Mouse (Mus musculus): Measurements from ENCODE around the gene Gm21969. TPM values are rescaled to one million over a fixed set of nuclear protein-coding genes. Genes with fewer than 3 reads are reported as not detected.

Gene Gm21969
- total RNA-seq, 2 experiments from 2014 or later, result not detected

DNA sequence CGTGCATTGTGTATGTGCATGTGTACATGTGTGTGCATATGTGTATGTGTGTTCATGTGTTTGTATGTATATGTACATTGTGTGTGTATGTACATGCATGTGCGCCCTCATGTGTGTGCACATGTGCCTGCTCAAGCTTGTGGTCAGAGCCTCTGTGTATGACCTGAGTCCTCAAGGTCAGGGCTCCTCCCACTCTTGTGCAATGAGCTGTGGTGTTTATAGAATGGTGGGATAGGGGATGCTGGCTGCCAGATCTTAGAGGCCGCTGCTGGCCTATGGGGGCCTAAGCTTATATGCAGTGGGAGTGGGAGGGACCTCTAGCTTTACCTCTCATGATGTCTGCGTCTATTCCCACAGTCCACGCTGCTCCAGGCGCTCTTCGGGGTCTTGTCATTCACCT is 17.3 kb upstream of the Gm21969 start:
- DNase-seq, result no peak

DNA sequence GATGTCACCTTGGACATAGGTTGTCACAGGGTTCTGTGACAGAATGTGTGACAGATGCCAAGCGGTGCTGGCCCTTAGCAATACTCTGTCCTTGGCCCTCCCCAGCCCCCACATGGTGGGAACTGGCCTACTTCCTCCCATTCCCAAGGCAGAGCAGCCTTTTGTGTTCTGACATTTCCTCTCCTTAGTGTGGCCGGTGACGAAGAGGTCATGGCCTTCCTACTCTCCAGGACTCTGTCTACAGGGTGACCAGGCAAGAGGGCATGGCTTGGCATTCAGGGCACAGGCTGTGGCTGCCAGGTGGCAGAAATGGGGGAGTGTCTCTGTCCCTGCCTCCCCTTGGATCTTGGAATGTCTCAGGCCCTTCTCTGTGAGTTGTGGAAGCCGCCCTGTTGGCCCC is 15.6 kb upstream of the Gm21969 start:
- DNase-seq, result no peak

DNA sequence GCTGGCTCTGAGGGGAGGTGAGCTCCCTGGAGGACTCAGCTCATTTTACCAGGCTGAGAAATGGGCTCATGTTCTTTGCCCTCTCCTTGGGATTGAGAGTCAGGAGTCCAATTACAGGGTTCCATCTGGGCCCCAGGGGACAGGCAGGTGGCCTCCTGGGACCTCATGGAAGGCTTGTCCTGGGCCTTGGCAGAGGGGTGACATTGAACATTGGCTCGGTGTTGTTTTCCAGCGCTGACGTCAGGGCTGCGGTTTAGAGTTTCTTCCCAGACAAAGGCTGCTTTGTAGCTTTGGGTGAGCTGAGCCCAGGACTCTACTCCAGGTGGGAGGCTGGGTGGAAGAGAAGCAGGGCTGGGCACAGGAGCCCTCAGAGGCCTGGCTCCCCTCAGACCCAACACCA is 15.2 kb upstream of the Gm21969 start:
- no peak for DNase-seq

DNA sequence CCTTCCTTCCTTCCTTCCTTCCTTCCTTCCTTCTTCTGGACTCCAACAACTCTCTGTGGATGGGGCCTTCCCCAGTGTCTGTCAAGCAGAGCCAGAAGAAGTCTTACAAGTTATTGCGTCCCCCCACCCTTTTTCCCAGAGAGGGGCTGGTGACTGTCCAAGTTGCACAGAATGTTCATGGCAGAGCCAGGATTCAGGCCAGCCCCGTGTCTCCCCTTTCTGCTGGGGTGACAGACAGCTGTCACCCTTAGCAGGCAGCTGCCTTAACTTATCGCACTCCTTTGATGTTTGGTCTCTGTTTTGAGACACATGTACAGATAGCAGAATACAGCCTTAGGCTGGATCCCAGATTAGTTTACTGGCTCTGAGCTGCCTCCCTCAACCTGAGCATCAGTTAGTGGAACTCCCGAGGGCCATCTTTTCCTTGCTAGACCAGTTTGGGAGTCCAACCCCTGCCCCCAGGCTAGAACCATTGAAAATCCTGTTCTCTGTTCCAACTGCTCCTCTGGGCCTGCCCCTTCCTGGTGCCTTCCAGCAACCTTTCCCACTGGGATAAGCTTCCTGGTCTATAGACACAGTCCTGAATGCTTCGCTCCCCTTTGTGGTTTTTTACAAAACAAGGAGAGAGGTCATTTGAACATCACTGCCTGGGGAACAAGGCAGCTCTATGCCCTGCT is 13.5 kb upstream of the Gm21969 start:
- DNase-seq, result no peak

DNA sequence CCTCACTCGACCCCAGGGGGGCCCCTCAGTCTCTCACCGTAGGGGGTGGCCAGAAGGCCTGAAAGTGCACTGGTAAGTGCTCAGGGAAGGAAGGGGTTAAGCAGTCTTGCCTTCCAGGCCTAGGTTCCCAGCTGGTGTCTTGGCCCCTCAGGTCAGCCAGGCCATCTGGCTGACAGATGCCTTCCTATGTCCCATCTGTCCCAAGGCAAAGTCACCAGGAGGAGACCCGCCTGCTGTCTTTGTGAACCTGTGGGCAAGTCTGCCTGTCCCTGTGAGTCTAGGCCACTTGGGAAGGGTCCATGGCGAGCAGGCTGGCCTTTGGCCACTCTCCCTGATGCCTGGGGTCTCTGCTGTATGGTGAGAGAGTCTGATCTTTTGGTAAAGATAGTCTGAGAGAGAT is 12.5 kb upstream of the Gm21969 start:
- no peak for DNase-seq

DNA sequence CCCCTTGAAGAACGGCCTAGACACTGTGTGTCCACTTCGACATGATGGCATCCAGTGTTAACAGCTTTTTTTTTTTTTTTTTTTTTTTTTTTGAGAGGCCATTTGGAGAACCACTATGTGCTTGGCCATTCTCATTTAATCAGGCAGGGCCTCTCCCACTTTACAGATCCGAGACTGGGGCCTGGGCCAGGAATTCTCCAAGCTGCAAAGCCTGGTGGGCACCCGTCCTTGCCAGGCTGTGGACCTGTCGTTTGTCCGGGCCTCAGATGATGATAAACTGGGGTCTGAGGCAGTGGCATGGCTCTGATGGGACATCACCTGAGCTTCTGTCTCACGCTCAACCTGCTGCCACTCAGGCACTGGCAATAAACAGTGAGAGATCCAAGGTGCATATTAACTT is 10.1 kb upstream of the Gm21969 start:
- DNase-seq, result no peak

DNA sequence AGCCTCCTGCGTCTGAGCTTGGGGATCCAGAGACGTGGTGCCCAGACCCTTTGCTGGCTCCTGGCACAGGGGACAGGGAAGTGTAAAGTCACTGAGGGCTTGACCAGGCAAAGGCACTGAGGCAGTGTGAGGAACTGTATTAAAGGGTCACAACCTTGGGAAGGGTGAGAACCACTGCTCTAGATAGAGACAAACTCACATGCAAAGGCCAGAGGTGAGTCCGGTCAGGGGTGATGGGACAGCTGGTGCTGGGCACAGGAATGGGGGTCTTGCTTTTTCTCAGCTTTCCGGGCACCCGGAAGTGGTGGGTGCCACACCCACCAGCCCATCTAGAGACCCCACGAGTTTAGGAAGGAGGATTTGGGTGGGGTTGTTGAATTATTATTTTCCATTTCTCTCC is 9.6 kb upstream of the Gm21969 start:
- DNase-seq, result no peak

DNA sequence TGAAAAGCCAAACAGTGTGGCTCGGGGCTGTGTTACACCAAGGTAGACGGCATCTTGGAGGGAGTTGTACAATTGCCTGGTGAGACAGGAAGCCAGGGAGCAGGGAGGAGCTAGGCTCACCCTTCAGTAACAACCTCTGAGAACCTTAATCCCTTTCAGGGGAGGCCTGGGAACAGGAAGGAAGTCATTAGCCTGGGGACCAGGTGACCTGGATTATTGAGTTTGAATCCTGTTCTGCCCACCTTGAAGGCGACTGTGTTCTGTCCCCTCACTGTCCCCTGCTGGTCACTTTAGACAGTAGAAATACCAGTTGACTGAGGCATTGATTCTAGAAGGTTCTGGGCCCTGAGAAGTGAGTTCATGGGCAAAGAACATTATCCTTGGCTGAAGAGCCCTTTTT is 8.9 kb upstream of the Gm21969 start:
- no peak for DNase-seq

DNA sequence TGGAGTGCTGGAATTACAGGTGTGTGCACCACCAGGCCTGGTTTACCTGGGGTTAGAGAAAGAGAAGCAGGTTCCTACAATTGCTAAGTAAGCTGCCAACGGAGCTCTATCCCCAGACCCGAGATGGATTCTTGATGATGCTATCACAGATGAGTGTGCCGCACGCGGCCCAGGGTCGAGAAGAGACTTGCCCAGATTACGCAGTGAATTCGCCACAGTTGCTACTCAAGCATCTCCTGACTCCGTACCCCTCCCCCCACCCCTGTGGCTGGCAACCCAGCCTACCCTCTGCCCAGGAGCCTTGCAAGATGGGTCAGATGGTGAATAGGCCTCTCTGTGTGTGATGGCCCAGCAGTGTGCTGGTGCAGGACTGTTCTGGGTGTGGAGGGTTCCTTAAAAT is 6.3 kb upstream of the Gm21969 start:
- no peak for DNase-seq

DNA sequence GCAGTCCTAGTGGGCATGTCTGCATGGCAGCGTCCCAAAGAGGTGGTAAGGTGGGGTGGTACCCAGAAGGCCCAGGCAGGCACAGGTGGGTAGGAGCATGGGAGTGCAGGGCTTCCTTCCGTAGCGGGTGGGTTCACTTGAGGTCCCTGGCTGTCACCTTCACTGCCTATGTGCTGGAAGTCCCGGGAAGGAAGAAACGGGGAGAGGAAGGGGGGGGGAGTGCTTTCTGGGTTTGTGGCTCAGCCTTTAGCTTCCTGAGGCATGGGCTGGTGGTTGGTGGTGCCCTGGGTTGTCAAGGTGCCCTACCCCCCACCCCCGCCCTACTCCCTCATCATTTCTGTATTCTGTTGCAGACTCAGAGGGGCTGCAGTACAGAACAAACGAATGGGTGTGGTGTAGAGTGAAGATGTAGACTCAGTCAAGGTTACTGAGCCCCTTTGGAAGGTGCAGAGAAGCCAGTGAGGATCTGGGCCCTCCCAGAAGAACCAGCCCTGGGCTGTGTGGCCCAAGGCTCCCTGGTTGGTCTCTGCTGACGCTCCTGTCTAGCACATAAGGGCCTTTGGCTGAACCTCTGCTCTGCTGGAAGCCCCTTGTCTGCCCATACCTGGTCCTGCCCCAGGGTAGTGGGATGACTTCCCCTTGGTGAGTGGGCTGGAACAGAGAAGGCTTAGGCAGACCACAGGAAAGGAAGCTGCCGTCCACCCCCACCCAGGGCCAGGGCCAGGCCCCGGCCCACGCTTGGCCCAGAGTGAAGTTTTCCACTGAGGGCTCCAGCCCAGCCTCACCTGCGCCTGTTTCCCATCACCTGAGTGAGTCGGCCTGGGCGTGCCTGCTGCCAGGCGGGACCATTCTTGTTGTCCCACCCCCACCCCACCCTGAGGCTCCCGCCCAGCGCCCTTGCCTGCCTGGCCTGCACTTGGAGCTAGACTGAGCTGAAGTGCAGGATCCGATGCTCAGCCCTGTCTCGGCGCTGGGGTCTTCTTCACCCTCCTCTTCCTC is 5.4 kb upstream of the Gm21969 start:
- no peak for DNase-seq

DNA sequence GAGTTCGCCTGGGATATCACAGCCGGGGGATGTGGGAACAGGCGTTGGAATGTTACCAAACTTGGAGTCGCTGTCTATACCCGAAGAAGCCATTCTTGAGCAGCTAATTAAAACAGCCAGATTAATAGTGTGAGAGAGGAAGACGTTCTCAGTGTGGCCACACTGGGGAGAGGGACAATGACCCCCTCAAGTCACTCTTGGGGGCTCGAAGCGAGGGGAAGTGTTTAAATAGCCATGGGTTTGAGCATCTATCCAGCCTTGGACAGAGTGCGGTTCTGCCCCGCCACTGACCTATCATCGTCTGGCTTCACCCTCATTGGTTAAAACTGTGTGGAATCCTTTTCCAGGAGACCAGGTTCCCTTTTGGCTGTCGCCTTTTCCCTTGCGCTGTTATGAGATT is 4.6 kb upstream of the Gm21969 start:
- no peak for DNase-seq

DNA sequence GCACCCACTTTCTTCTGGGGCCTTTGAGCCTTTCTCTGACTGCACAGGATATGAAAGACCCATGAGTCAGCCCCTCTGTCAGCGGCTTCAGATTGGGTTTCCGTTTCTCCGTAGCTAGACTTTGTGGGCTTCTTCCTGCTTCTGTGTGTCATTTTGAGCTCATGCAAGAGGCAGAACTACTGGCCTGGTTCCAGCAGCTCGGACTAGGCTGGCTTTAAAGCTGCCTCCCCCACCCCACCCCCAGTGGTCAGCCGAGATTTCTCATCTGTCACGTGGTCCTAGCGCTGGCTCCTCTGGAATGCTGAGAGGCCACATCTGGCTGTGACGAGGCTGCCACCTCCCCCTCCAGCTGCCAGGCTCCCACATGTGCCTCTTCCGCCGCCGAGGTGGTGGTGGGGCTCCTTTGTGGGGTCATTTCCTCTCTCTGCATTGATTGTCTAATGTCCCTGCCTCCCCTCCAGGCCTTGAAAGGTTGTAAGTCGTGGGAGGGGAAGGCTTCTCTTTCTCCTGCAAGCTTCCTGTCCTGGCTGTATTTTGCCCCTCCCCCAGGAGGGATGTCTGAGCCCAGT is 4.0 kb upstream of the Gm21969 start:
- DNase-seq, result peak in 1 of 2 experiments; percentile 43

DNA sequence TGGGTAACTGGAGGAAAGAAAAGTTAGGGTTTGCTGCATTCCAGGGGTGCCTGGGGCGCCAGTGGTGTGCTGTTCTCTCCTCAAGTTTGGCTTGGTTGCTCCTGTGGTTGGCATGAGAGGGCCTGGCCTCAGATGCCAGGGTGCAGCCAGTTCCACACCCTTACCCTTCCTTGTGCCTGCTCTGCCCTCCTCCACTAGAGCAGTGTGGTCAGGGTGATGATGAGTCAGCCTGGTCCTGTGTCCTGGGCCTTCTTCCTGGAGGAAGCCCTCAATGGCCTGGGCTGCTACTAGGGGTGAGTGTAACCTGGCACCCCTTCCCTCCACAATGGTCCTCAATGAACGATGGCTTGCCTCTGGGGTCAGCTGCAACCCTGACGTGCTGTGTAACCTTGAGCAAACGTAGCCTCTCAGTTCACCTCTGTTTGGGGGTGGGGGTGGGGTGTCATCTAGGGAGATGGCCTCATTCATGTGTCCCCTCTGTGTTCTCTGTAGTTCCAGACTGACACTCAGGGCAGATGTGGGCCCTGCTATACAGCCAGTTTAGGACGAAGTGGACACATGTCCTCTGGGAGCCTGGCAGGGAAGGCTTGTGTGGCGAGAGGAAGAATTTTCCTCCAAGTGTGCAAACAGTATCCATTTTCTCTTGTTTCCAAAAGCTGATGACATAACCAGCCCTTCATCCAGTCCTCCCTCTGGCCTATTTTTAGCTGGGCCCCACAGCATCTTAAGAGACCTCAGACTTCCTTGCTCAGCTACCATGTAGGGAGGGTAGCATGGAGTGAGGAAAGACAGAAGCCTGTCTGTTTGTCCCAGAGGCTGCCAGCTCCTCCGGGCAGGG is 1.2 kb upstream of the Gm21969 start:
- DNase-seq, result no peak

DNA sequence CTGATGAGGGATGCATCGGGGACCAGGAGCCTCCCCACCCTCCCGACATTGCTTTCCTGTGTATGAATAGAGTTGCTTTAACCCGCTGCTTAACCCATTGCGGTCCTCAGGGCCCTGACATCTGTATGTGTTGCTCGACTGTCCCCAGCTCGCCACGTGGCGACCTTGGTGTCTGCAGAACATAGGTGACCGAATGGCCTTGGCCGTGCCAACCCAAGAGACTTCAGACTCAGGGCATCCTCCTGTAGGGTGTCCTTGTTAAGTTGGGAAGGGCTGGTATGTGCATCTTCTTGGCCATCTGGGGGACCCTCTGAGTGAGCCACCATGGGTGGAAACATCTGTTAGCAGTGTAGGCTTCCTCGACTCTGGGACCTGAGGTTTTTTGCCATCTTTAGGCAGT is 2.2 kb downstream of the Gm21969 start:
- no peak for DNase-seq

DNA sequence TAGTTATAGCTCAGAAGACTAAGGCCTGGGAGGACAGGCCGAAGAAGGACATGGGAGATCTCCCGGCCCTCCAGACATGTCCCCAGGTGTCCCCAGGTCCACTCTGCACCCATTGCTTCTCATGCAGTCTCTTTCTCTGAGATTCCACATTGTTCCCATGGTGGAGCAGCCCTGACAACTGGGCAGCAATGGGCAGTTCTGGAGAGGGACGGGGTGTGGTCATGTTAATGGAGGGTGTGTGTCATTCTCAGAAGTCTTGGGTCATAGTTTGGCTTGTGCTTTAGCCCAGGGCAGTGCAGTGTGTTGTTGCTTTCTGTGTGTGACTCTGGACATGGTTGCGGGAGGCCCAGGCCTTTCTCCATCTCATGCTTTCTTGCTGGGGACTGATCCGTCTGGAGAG is 3.7 kb downstream of the Gm21969 start:
- DNase-seq, result no peak

DNA sequence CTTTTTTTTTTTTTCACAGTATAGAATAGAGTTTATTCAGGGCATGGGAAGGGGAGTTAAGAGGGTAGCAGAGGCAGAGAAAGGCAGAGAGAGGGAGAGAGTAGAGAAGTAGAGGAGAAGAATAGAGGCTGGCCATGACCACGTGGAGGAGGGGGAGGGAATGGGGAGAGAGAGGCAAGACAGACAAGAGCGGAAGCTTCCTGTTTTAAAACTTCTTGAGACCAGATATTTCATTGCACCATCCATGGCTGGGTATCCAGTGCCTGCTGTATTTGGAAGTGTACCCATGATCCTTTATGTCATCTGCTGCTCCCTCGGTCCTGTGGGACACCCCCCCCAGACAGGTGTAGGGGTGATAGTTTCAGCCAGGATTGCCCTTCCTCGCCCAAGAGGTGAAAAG is 6.0 kb downstream of the Gm21969 start:
- DNase-seq, result no peak

DNA sequence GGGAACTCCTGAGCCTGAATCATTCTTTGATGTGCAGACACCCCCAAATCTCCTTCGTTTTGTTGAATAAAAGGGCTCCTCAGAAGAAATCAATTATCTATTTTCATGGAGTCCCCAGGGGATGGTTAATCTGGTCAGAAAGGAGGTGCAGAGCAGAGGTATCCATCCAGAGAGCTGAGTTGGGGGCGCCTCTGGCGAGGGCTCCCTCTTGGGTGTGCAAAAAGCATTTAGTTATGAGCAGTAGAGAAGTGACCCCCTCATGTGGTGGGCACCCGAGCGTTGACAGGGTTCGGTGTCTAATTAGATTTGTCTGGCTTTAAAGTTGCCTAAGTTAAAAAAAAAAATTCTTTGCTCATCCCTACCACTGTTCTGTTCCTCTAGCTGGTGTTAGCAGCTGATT is 8.0 kb downstream of the Gm21969 start:
- no peak for DNase-seq

DNA sequence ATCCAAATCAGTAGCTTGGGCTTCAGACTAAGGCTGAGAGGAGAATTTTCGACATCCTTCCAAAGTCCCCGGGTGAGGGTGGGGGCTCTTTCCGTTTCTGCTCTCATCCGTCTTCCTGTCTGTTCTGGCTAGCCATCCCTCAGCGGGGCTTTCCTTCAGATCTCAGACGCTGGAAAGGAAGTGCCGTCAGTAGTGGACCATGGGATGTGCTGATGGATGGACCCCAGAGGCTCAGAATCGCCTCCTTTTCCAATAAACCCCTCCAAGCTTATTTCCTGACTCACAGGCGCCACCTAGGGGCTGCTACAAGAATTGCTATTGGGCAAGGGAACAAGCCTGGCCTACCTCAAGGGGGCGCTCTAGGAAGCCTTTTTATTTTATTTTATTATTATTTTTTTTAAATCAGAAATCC is 8.6 kb downstream of the Gm21969 start:
- DNase-seq, result peak; percentile 73 to 79

DNA sequence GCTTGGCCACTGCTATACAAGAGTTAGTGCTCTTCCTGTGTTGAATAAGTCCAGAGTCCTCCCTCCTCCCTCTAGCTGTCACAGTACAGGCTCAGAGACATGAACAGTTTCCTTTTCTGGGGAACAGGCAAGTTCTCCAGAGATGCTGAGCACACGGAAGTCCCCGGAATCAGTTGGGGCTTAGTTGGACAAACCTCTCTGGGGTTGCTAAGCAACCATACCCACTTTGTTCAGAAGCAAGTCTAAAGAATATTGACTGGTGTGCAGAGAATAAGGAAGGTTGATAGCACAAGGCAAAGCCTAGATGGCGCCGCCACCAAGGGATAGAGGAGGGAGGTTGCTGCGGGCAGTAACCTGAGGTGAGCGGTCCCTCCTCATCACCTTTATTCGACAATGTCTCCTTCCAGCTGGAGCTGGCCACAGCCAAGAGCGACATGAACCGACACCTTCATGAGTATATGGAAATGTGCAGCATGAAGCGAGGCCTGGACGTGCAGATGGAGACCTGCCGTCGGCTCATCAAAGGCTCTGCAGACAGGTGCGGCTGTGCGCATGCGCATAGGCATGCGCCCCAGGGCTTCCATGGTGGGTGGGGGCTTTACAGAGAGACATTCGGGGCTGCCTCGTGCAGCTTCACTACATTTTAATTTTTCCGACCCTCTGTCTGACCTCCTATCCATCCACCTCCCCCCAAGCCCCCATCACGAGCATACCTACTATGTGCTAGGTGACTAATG is 11.7 kb downstream of the Gm21969 start:
- no peak for DNase-seq

DNA sequence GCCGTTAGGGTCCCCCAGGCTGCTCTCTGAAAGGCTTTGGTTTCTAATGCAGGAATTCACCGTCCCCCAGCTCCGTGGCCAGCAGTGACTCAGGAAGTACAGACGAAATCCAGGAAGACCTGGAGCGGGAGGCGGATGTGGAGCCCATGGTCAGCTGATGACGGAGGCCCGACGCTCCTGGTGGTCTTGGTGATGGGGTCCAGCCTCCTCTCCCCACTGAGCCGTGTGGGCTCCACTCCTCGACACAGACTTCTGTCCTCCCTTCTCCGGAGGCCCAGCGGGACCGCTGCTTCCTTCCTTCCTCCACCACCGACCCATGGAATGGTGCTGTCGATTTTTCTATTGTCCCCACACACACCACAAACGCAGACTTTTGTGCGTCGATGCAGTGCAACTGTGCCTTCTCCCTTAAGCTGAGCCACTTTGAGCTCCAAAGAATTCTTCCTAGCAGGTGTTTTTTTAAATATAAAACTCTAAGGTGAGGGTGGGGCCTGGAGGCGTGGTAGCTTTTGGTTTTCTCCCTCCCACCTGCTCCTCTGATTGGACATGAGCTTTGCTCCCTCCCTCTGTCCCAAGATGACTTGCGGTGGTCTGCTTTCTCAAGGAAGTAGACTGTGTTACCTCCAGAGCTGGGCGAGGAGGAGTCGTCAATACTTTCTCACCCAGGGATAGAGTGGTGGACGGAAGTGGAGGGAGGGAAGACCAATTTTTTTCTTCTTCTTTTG is 13.5 kb downstream of the Gm21969 start:
- no peak for DNase-seq

DNA sequence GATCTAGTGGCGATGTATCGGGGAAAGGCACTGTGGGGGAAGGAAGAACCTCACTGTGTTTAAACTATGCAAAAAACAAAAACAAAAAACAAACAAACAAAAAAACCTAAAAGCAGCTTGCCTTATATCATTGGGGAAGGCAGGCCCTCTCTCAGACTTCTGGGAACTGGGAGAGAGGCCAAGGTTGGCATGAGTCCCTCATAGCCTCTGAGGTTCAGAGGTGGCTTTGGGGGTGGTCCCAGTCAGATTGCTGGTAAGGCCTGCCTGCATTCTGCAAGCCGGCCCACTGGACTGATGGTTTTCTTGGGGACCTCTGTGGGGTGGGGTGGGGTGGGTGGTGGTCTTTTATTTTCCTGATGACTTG is 14.0 kb downstream of the Gm21969 start:
- no peak for DNase-seq

Measured in layer of hippocampus, postnatal 36 days (tissue).